Mouse (Mus musculus) right cerebral cortex, adult 18-20 months (tissue): ENCODE results near the gene Gm32687.
"Not testable (repeated sequence)": the region's sequence is repeated elsewhere in the genome, so short reads cannot be mapped to it uniquely, and the experiment has no call there.

Source experiments
- DNase-seq: peaks from one replicate; pipeline ENCODE4 v3.0.0; 2022; ENCODE audit warnings: mixed read lengths

The Gm32687 gene

GRCm38 (mm10) chr10:81863409-81864407 lies at the start of gene Gm32687:
TSS of gene Gm32687 (plus strand) at chr10:81863934.
- peak; percentile 0 for DNase-seq

- DNase-seq, result not testable (repeated sequence)
Observed at GRCm38 (mm10) chr10:81846219-81846618, 17.5 kb upstream of the Gm32687 start.

- not testable (repeated sequence) for DNase-seq
Observed at GRCm38 (mm10) chr10:81929842-81930743, 66.4 kb downstream of the Gm32687 start, which contains the start of gene Zfp781. TSS of gene Zfp781 (minus strand) at chr10:81930480.
